Mouse (Mus musculus): ENCODE measurements at regions not wholly inside any gene's neighbourhood (a gene's known extent, or its start where the extent isn't known, plus 50 kb on each side); places are given as distances from the start of the nearest gene placed in this dataset.

- no peaks in the 10 kb centered on the region for H3K27me3 ChIP-seq
- H3K4me1 ChIP-seq, result 0 out of 2 replicates have a peak, but pooled peaks cover 4% of the 10 kb centered on the region
- H3K9ac ChIP-seq, result no peak overlapping the region
- no peak overlapping the region for H3K4me3 ChIP-seq
- H3K9me3 ChIP-seq, result no peaks in the 10 kb centered on the region
- WGBS, result 57% methylated on average over 7 of the region's 7 CpGs
- no peak for ATAC-seq (ENCODE audit: borderline replicate concordance, extremely low read depth, low FRiP score, low TSS enrichment)
- peak overlapping the region; percentile 33; the same call in 1 of the 2 replicates for H3K27ac ChIP-seq
- H3K36me3 ChIP-seq, result no peaks in the 10 kb centered on the region
- no peak overlapping the region for H3K4me2 ChIP-seq
Measured at GRCm38 (mm10) chr14:47987392-47988075, 133.1 kb upstream of the Peli2 start.

- Histone ChIP-seq H3K4me3 (no peak overlapping the region), H3K4me2 (no peak overlapping the region), H3K9ac (no peak overlapping the region), H3K4me1 (0 out of 2 replicates have a peak, but pooled peaks cover 4% of the 10 kb centered on the region), H3K27ac (no peak overlapping the region), H3K9me3 (no peaks in the 10 kb centered on the region), H3K27me3 (no peaks in the 10 kb centered on the region), H3K36me3 (no peaks in the 10 kb centered on the region)
- ATAC-seq (ENCODE audit: borderline replicate concordance, extremely low read depth, low FRiP score, low TSS enrichment), result no peak
- WGBS, result 40% methylated on average over 3 of the region's 3 CpGs
Measured at GRCm38 (mm10) chr14:47988131-47988530, 132.5 kb upstream of the Peli2 start.

GRCm38 (mm10) chr14:47989315-47989714 lies 131.3 kb upstream of the Peli2 start:
- H3K4me3 ChIP-seq, result no peak overlapping the region
- 67% methylated on average over 5 of the region's 5 CpGs for WGBS
- no peaks in the 10 kb centered on the region for H3K36me3 ChIP-seq
- no peak overlapping the region for H3K9ac ChIP-seq
- no peak overlapping the region for H3K27ac ChIP-seq
- no peaks in the 10 kb centered on the region for H3K27me3 ChIP-seq
- H3K4me2 ChIP-seq, result no peak overlapping the region
- no peak for ATAC-seq (ENCODE audit: borderline replicate concordance, extremely low read depth, low FRiP score, low TSS enrichment)
- H3K9me3 ChIP-seq, result no peaks in the 10 kb centered on the region
- 0 out of 2 replicates have a peak, but pooled peaks cover 4% of the 10 kb centered on the region for H3K4me1 ChIP-seq

DNA sequence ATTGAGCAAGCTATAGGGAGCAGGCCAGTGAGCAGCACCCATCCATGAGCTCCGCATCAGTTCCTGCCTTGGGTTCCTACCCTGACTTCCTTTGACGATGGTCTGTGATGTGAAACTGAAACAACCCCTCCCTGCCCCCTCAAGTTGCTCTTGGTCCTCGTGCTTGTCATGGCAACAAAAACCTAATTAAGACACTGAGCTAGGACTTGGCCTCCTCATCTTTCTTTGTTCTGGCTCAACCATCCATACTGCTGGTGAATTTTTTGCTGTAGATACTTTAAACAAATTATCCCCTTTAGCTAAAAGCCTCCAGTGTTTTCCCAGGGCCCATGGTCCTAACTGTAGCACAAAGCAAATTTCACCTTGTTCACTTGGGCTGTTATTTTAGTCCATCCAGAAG lies 129.9 kb upstream of the Peli2 start:
- Histone ChIP-seq H3K9me3 (no peaks in the 10 kb centered on the region), H3K9ac (no peak overlapping the region), H3K4me3 (no peak overlapping the region), H3K27me3 (no peaks in the 10 kb centered on the region), H3K27ac (no peak overlapping the region), H3K4me1 (0 out of 2 replicates have a peak, but pooled peaks cover 4% of the 10 kb centered on the region), H3K36me3 (no peaks in the 10 kb centered on the region), H3K4me2 (no peak overlapping the region)
- ATAC-seq (ENCODE audit: borderline replicate concordance, extremely low read depth, low FRiP score, low TSS enrichment), result no peak
- WGBS, result 84% methylated on average over 3 of the region's 3 CpGs

DNA sequence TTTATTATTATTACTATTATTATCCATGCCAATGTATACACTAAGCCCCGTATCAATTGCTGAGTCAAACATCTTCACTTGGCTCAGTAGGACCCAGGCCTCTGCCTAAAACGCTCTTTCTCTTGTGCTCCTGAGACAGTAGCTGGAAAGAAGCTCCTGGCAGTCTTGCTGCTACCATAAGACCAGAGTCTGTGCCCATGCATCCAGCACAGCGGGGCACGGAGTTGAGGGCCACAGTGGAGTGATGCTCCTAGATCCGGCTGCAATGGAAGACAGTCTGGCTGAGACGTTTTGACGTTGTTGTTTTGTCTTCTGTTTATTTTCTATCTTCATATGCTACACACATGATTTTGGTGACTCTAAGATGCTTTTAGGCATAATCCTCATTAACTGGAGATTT lies 129.1 kb upstream of the Peli2 start:
- no peak overlapping the region for H3K4me2 ChIP-seq
- no peak overlapping the region for H3K4me3 ChIP-seq
- no peaks in the 10 kb centered on the region for H3K27me3 ChIP-seq
- H3K9ac ChIP-seq, result no peak overlapping the region
- 88% methylated on average over 7 of the region's 7 CpGs for WGBS
- no peak overlapping the region for H3K27ac ChIP-seq
- no peak for ATAC-seq (ENCODE audit: borderline replicate concordance, extremely low read depth, low FRiP score, low TSS enrichment)
- no peaks in the 10 kb centered on the region for H3K9me3 ChIP-seq
- 0 out of 2 replicates have a peak, but pooled peaks cover under 1% of the 10 kb centered on the region for H3K4me1 ChIP-seq
- no peaks in the 10 kb centered on the region for H3K36me3 ChIP-seq

- no peak overlapping the region for H3K4me2 ChIP-seq
- ATAC-seq (ENCODE audit: borderline replicate concordance, extremely low read depth, low FRiP score, low TSS enrichment), result no peak
- H3K9me3 ChIP-seq, result no peaks in the 10 kb centered on the region
- no peak overlapping the region for H3K27ac ChIP-seq
- H3K4me1 ChIP-seq, result no peaks in the 10 kb centered on the region
- H3K9ac ChIP-seq, result no peak overlapping the region
- no peaks in the 10 kb centered on the region for H3K36me3 ChIP-seq
- H3K27me3 ChIP-seq, result no peaks in the 10 kb centered on the region
- no peak overlapping the region for H3K4me3 ChIP-seq
- 62% methylated on average over 5 of the region's 5 CpGs for WGBS
Measured at GRCm38 (mm10) chr14:47992091-47992490, 128.5 kb upstream of the Peli2 start.

DNA sequence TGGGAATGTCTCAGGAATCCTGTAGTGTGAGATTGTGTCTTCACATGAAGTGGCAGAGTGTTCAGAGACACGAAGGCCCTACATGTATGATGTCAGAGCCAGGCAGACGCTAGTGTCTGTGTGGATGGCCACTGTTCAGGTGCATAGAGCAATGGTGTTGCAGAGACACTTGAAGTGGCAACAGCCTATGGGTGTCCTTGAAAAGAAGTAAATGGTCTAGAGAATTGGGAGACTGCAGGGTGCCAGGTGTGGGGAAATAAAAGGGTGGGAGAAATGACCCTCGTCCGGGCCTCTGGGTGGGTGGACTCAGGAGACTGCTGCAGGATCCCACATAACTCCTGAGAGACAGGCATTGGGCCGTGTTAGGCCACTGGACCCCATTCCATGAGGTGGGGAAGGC lies 127.8 kb upstream of the Peli2 start:
- H3K9ac ChIP-seq, result no peak overlapping the region
- H3K27me3 ChIP-seq, result no peaks in the 10 kb centered on the region
- H3K4me2 ChIP-seq, result no peak overlapping the region
- H3K36me3 ChIP-seq, result no peaks in the 10 kb centered on the region
- 89% methylated on average over 5 of the region's 5 CpGs for WGBS
- no peak for ATAC-seq (ENCODE audit: borderline replicate concordance, extremely low read depth, low FRiP score, low TSS enrichment)
- H3K4me1 ChIP-seq, result no peaks in the 10 kb centered on the region
- no peaks in the 10 kb centered on the region for H3K9me3 ChIP-seq
- H3K27ac ChIP-seq, result no peak overlapping the region
- H3K4me3 ChIP-seq, result no peak overlapping the region

DNA sequence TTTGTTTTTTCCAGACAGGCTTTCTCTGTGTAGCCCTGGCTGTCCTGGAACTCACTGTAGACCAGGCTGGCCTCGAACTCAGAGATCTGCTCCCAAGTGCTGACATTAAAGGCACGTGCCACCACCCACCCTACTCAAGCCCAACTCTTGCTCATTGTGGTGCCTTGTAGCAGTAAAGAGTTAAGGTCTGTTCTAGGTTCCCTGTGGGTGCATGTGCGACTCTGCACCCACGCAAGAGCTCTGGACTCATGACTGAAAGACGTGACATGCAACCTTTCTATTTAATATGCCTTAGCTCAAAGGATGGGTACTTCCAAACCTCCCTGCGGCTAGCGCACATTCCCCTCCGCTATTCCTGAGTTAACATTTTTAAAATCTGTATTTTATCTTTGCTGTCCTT lies 121.7 kb upstream of the Peli2 start:
- no peak overlapping the region for H3K4me3 ChIP-seq
- H3K4me2 ChIP-seq, result no peak overlapping the region
- 89% methylated on average over 8 of the region's 8 CpGs for WGBS
- no peaks in the 10 kb centered on the region for H3K27me3 ChIP-seq
- H3K36me3 ChIP-seq, result no peaks in the 10 kb centered on the region
- no peaks in the 10 kb centered on the region for H3K4me1 ChIP-seq
- no peaks in the 10 kb centered on the region for H3K9me3 ChIP-seq
- ATAC-seq (ENCODE audit: borderline replicate concordance, extremely low read depth, low FRiP score, low TSS enrichment), result no peak
- H3K27ac ChIP-seq, result no peak overlapping the region
- no peak overlapping the region for H3K9ac ChIP-seq

GRCm38 (mm10) chr14:48005092-48005928 lies 115.3 kb upstream of the Peli2 start:
- Histone ChIP-seq H3K27ac (no peak overlapping the region), H3K9me3 (no peaks in the 10 kb centered on the region), H3K9ac (no peak overlapping the region), H3K4me1 (no peaks in the 10 kb centered on the region), H3K27me3 (no peaks in the 10 kb centered on the region), H3K4me3 (no peak overlapping the region), H3K36me3 (no peaks in the 10 kb centered on the region), H3K4me2 (no peak overlapping the region)
- no peak for ATAC-seq (ENCODE audit: borderline replicate concordance, extremely low read depth, low FRiP score, low TSS enrichment)
- 59% methylated on average over 6 of the region's 6 CpGs for WGBS

DNA sequence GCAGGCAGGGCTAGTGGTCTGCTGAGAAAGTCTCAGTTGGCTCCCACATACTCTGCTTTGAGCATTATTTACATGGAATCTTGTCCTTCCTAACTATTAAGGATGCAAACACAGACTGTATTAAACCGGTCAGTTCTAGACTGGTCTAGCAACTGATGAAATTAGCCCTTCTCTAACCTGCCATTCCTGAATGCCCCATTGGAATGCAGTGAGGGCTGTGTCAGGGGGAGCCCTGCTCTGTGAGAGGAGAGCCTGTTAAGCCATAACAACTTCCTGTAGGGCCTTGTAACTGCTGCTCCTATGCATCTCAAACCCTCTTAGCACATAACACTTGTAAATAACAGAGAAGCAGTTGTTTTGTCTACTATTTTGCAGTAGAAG lies 114.7 kb upstream of the Peli2 start:
- H3K9me3 ChIP-seq, result no peaks in the 10 kb centered on the region
- no peak for ATAC-seq (ENCODE audit: borderline replicate concordance, extremely low read depth, low FRiP score, low TSS enrichment)
- H3K36me3 ChIP-seq, result no peaks in the 10 kb centered on the region
- no peak overlapping the region for H3K4me2 ChIP-seq
- H3K9ac ChIP-seq, result no peak overlapping the region
- no peaks in the 10 kb centered on the region for H3K27me3 ChIP-seq
- H3K27ac ChIP-seq, result no peak overlapping the region
- H3K4me3 ChIP-seq, result no peak overlapping the region
- H3K4me1 ChIP-seq, result no peaks in the 10 kb centered on the region
- WGBS, result 64% methylated on average over 1 of the region's 1 CpGs

DNA sequence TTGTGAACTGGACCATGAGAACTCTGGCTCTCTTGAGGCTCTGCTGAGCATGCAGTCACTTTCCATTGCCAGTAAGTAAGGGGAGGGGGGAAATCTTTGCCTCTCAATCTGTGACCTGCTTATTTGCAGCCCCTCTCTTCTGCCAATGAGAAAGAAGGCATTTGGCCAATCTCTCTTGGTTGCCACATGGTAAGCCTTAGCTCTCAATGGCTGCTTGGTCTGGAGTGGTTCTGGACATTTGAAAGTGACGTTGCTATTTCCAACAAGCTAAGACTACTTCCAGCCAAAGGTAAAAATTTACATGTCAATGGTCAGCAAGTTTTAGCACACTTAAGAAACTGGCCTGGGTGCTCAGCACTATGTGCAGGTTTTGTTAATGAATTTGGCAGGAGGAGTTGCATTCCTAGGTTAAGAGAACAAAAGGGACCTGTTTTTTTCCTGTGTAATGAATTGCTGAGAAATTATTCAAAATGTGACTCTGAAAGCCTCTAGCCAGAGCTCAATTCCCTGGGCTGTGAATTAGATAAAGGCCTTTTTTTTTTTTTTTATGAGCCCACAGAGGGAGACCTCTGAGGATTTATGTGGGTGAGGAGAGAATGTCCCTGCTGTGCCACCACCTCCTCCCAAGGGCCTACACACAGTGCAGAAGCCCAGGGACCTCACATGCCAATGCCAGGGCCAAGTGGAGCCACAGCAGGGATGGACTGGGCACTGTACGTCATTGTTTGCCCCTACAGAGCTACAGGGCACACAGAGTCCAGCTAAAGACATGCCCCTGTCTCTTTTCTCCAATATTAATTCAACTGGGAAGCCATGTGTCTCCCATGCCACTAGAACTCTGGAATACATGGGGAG lies 108.0 kb upstream of the Peli2 start:
- 66% methylated on average over 2 of the region's 2 CpGs for WGBS

More for the DNA sequence above, 108.0 kb upstream of the Peli2 start:
- Histone ChIP-seq H3K9ac (no peak overlapping the region), H3K27me3 (no peaks in the 10 kb centered on the region), H3K4me2 (no peak overlapping the region), H3K27ac (no peak overlapping the region), H3K9me3 (no peaks in the 10 kb centered on the region), H3K36me3 (no peaks in the 10 kb centered on the region), H3K4me1 (no peaks in the 10 kb centered on the region), H3K4me3 (no peak overlapping the region)
- no peak for ATAC-seq (ENCODE audit: borderline replicate concordance, extremely low read depth, low FRiP score, low TSS enrichment)

Data from lung, embryonic 15.5 days (tissue).